Mouse (Mus musculus) MEL (cell line): Measurements from ENCODE around the gene Bora. TPM values are rescaled to one million over a fixed set of nuclear protein-coding genes. Genes with fewer than 3 reads are reported as not detected.

ENCODE experiments used
- DNase-seq: peaks from one replicate; pipeline ENCODE4 v3.0.0; 2011; ENCODE audit warnings: low read depth, low spot score
- H3K27ac ChIP-seq: 2 replicates; pipeline ENCODE4 v1.5.1; 2012; ENCODE audit warnings: low read depth, mild to moderate bottlenecking, control low read depth, low read length, moderate library complexity; ENCODE audit not compliant: control insufficient read depth
- H3K27me3 ChIP-seq, 2 experiments: fragments of 150-350 bp in 1 of 2; sonication (generic) in 1 of 2; 2 replicates each; pipeline ENCODE4 v1.6.1; 2012; ENCODE audit warnings: low read length in 2 of 2, mild to moderate bottlenecking in 2 of 2, improper control_type of control experiment in 1 of 2, moderate library complexity in 1 of 2; ENCODE audit not compliant: insufficient read depth in 2 of 2, control insufficient read depth in 1 of 2
- H3K36me3 ChIP-seq, 2 experiments: 2 replicates each; pipeline ENCODE4 v1.6.1; 2012 to 2014; ENCODE audit warnings: low read length in 2 of 2, improper control_type of control experiment in 1 of 2, inconsistent platforms in 1 of 2, mild to moderate bottlenecking in 1 of 2; ENCODE audit not compliant: insufficient read depth in 2 of 2, control insufficient read depth in 1 of 2
- H3K4me1 ChIP-seq, 2 experiments: fragments of 150-350 bp in 1 of 2; sonication (generic) in 1 of 2; 2 replicates each; pipeline ENCODE4 v1.6.1; 2012; ENCODE audit warnings: low read length in 2 of 2, improper control_type of control experiment in 1 of 2, mild to moderate bottlenecking in 1 of 2; ENCODE audit not compliant: insufficient read depth in 2 of 2, control insufficient read depth in 1 of 2
- H3K4me3 ChIP-seq, 2 experiments: fragments of 150-350 bp in 1 of 2; sonication (generic) in 1 of 2; 2 replicates each; pipeline ENCODE4 v1.5.1; 2012; ENCODE audit warnings: low read depth in 2 of 2, low read length in 2 of 2, mild to moderate bottlenecking in 2 of 2, moderate library complexity in 2 of 2, control low read depth in 1 of 2, improper control_type of control experiment in 1 of 2; ENCODE audit not compliant: control insufficient read depth in 1 of 2, insufficient read depth in 1 of 2
- H3K79me2 ChIP-seq: 2 replicates; pipeline ENCODE4 v1.6.1; 2012; ENCODE audit warnings: mild to moderate bottlenecking, low read length, moderate library complexity; ENCODE audit not compliant: control insufficient read depth, poor library complexity, insufficient read depth
- H3K9ac ChIP-seq: 2 replicates; pipeline ENCODE4 v1.6.1; 2012; ENCODE audit warnings: low read depth, mild to moderate bottlenecking, control low read depth, low read length, moderate library complexity; ENCODE audit not compliant: control insufficient read depth, poor library complexity, severe bottlenecking
- H3K9me3 ChIP-seq: fragments of 150-350 bp; sonication (generic); replicated peaks from 2 replicates; pipeline ENCODE4 v1.6.1; 2012; ENCODE audit warnings: mild to moderate bottlenecking, low read length, improper control_type of control experiment, moderate library complexity; ENCODE audit not compliant: insufficient read depth
- BHLHE40 ChIP-seq: IDR thresholded peaks from 2 replicates; pipeline ENCODE4 v1.6.1; 2012; ENCODE audit warnings: low read depth, mild to moderate bottlenecking, inconsistent platforms, low read length, improper control_type of control experiment, borderline replicate concordance
- CHD2 ChIP-seq: IDR thresholded peaks from 2 replicates; pipeline ENCODE4 v1.6.1; 2011; ENCODE audit warnings: low read length, improper control_type of control experiment
- CTCF ChIP-seq, 3 experiments: IDR thresholded peaks in 2 of 3; conservative IDR thresholded peaks in 1 of 3; 2 replicates each; pipeline ENCODE4 v1.5.1; 2011 to 2012; ENCODE audit warnings: low read length in 3 of 3, low read depth in 2 of 3, mild to moderate bottlenecking in 2 of 3, improper control_type of control experiment in 1 of 3, inconsistent platforms in 1 of 3, mixed read lengths in 1 of 3, moderate library complexity in 1 of 3; ENCODE audit not compliant: control insufficient read depth in 1 of 3, insufficient read depth in 1 of 3, poor library complexity in 1 of 3, severe bottlenecking in 1 of 3
- E2F4 ChIP-seq: IDR thresholded peaks from 2 replicates; pipeline ENCODE4 v1.6.1; 2011; ENCODE audit warnings: low read depth, low read length, improper control_type of control experiment, borderline replicate concordance
- ELF1 ChIP-seq: IDR thresholded peaks from 2 replicates; pipeline ENCODE4 v1.6.1; 2014; ENCODE audit warnings: low read depth, mild to moderate bottlenecking, inconsistent platforms, low read length, improper control_type of control experiment, moderate library complexity
- EP300 ChIP-seq, 2 experiments: IDR thresholded peaks; 2 replicates each; pipeline ENCODE4 v1.6.1; 2011; ENCODE audit warnings: improper control_type of control experiment in 2 of 2, low read length in 2 of 2, low read depth in 1 of 2, mild to moderate bottlenecking in 1 of 2
- ETS1 ChIP-seq: IDR thresholded peaks from 2 replicates; pipeline ENCODE4 v1.6.1; 2012; ENCODE audit warnings: low read depth, mild to moderate bottlenecking, inconsistent platforms, low read length, improper control_type of control experiment, moderate library complexity
- GATA1 ChIP-seq: IDR thresholded peaks from 2 replicates; pipeline ENCODE4 v1.6.1; 2011; ENCODE audit warnings: low read depth, low read length, improper control_type of control experiment
- JUND ChIP-seq: IDR thresholded peaks from 2 replicates; pipeline ENCODE4 v1.6.1; 2011; ENCODE audit warnings: low read depth, mild to moderate bottlenecking, improper control_type of control experiment, low read length
- MAFK ChIP-seq: IDR thresholded peaks from 2 replicates; pipeline ENCODE4 v1.6.1; 2011; ENCODE audit warnings: low read depth, mild to moderate bottlenecking, low read length, improper control_type of control experiment, borderline replicate concordance
- MAX ChIP-seq: IDR thresholded peaks from 2 replicates; pipeline ENCODE4 v1.6.1; 2011; ENCODE audit warnings: low read length, improper control_type of control experiment
- MAZ ChIP-seq: IDR thresholded peaks from 2 replicates; pipeline ENCODE4 v1.6.1; 2012; ENCODE audit warnings: low read depth, mild to moderate bottlenecking, inconsistent platforms, low read length, improper control_type of control experiment
- MEF2A ChIP-seq: IDR thresholded peaks from 2 replicates; pipeline ENCODE4 v1.6.1; 2014; ENCODE audit warnings: low read depth, mild to moderate bottlenecking, inconsistent platforms, low read length, improper control_type of control experiment; ENCODE audit not compliant: poor library complexity, insufficient replicate concordance, severe bottlenecking; ENCODE audit errors: extremely low read depth
- MXI1 ChIP-seq: IDR thresholded peaks from 2 replicates; pipeline ENCODE4 v1.6.1; 2011; ENCODE audit warnings: mild to moderate bottlenecking, low read depth, low read length, improper control_type of control experiment
- MYB ChIP-seq: IDR thresholded peaks from 2 replicates; pipeline ENCODE4 v1.6.1; 2011; ENCODE audit warnings: mild to moderate bottlenecking, low read depth, low read length, improper control_type of control experiment
- NRF1 ChIP-seq: IDR thresholded peaks from 2 replicates; pipeline ENCODE4 v1.6.1; 2014; ENCODE audit warnings: low read depth, mild to moderate bottlenecking, inconsistent platforms, low read length, improper control_type of control experiment, moderate library complexity; ENCODE audit not compliant: poor library complexity, insufficient read depth, severe bottlenecking
- POLR2AphosphoS5 ChIP-seq: IDR thresholded peaks from 2 replicates; pipeline ENCODE4 v1.6.1; 2012; ENCODE audit warnings: low read depth, borderline replicate concordance, mild to moderate bottlenecking, inconsistent platforms, low read length, moderate library complexity, mixed read lengths
- RCOR1 ChIP-seq: IDR thresholded peaks from 2 replicates; pipeline ENCODE4 v1.6.1; 2012; ENCODE audit warnings: low read depth, mild to moderate bottlenecking, inconsistent platforms, low read length, improper control_type of control experiment
- SIN3A ChIP-seq: IDR thresholded peaks from 2 replicates; pipeline ENCODE4 v1.6.1; 2012; ENCODE audit warnings: low read length, improper control_type of control experiment, inconsistent platforms
- TBP ChIP-seq: IDR thresholded peaks from 2 replicates; pipeline ENCODE4 v1.8.0; 2011; ENCODE audit warnings: low read depth, low read length, improper control_type of control experiment
- TCF12 ChIP-seq: IDR thresholded peaks from 2 replicates; pipeline ENCODE4 v1.6.1; 2014; ENCODE audit warnings: low read depth, mild to moderate bottlenecking, inconsistent platforms, low read length, improper control_type of control experiment, moderate library complexity
- UBTF ChIP-seq: IDR thresholded peaks from 2 replicates; pipeline ENCODE4 v1.6.1; 2012; ENCODE audit warnings: low read depth, mild to moderate bottlenecking, inconsistent platforms, low read length, improper control_type of control experiment, moderate library complexity, borderline replicate concordance; ENCODE audit not compliant: insufficient read depth
- USF1 ChIP-seq: IDR thresholded peaks from 2 replicates; pipeline ENCODE4 v1.6.1; 2014; ENCODE audit warnings: low read depth, mild to moderate bottlenecking, inconsistent platforms, low read length, improper control_type of control experiment, moderate library complexity
- USF2 ChIP-seq, 2 experiments: IDR thresholded peaks; 2 replicates each; pipeline ENCODE4 v1.6.1; 2011 to 2012; ENCODE audit warnings: improper control_type of control experiment in 2 of 2, low read length in 2 of 2, borderline replicate concordance in 1 of 2, inconsistent platforms in 1 of 2, low read depth in 1 of 2, mild to moderate bottlenecking in 1 of 2; ENCODE audit not compliant: insufficient read depth in 1 of 2
- ZC3H11A ChIP-seq: IDR thresholded peaks from 2 replicates; pipeline ENCODE4 v1.6.1; 2012; ENCODE audit warnings: low read depth, mild to moderate bottlenecking, inconsistent platforms, low read length, improper control_type of control experiment
- ZKSCAN1 ChIP-seq: IDR thresholded peaks from 2 replicates; pipeline ENCODE4 v1.6.1; 2012; ENCODE audit warnings: low read depth, mild to moderate bottlenecking, inconsistent platforms, low read length, improper control_type of control experiment, moderate library complexity
- ZMIZ1 ChIP-seq: IDR thresholded peaks from 2 replicates; pipeline ENCODE4 v1.6.1; 2012; ENCODE audit warnings: low read depth, mild to moderate bottlenecking, inconsistent platforms, low read length, improper control_type of control experiment, moderate library complexity
- ZNF384 ChIP-seq: IDR thresholded peaks from 2 replicates; pipeline ENCODE4 v1.6.1; 2012; ENCODE audit warnings: low read depth, mild to moderate bottlenecking, inconsistent platforms, low read length, improper control_type of control experiment
- polyA plus RNA-seq, 2 experiments: library from polyadenylated mRNA; stranded (reverse) in 1 of 2; unstranded in 1 of 2; fragments of >175 nt in 1 of 2; fragments of >200 nt in 1 of 2; gene quantifications; 2 replicates each; pipeline versions ENCODE4 v1.2.1 to v1.2.4; 2012; ENCODE audit warnings: low replicate concordance in 2 of 2, low read depth in 1 of 2; ENCODE audit not compliant: insufficient read length in 2 of 2, insufficient read depth in 1 of 2, missing spikeins in 1 of 2
- total RNA-seq: library from RNA; depleted of rRNA; stranded (reverse); fragments of 300-350 nt; gene quantifications from 2 replicates; pipeline ENCODE4 v1.2.3, GENCODE M21; 2012

The Bora gene
- total and polyA plus RNA-seq, 3 experiments, result 32.6 to 71.2 (median 44.9) TPM

DNA sequence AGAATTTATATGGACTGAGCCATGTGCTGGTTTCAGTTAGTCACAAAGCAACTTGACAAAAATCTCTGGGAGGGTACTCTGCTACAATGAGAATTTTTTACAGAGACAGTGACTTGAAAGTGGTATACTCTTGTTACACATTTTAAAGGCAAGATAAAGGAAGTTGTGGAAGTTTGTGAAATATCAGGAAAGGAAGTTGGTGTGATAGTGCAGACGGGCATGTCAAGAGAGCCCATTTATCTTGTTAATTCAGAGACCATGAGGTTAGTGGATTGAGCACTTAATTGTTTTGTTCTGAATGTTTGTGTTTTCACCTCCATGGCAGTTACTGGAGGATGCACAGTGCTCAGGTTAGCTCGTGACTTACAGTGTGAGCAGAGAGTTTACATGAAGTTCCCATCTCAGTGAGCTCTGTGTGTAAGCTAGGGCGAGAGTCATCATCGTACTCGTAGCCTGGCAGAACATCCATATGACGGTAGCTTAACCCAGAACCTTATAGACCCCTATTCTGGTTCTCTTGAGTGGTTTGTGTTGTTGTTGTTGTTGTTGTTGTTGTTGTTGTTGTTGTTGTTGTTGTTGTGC is 58.6 kb downstream of the Bora start (continued):
- TF ChIP-seq ZKSCAN1, result no peak
- no peak for TF ChIP-seq USF2 (IDR thresholded peaks at IDR 0.05; ENCODE audit: borderline replicate concordance in 1 of 2, insufficient read depth in 1 of 2, low read depth in 1 of 2, low read length in 2 of 2)
- TF ChIP-seq JUND, result no peak; the same call in 1 of the 2 replicates

DNA sequence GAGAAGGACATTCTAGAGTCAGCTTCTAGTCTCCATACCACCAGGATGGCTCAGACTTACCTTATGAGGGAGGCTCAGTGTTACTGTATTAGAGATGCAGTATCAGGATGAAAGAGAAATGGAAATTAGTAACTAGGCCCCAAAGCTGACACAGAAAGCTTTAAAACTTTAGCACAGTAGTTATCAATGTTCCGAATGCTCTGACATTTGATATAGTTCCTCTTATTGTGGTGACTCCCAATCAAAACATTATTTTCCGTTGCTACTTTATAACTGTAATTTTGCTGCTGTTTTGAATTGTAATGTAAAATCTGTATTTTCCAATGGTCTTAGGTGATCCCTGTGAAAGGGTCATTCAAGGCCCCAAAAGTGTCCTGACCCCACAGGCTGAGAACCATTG is 60.6 kb downstream of the Bora start:
- Histone ChIP-seq H3K4me1 (peaks cover 30 to 32% of the 10 kb centered on the region in 2 experiments), H3K27me3 (no peaks in the 10 kb centered on the region), H3K9me3 (no peaks in the 10 kb centered on the region), H3K79me2 (peaks cover 2% of the 10 kb centered on the region; the same call in 1 of the 2 replicates), H3K36me3 (peaks cover 9 to 44% of the 10 kb centered on the region in 2 experiments), H3K4me3 (no peak overlapping the region), H3K27ac (peak overlapping the region; percentile 82), H3K9ac (peak overlapping the region; percentile 31)
- TF ChIP-seq MAZ (no peak), MYB (peak; percentile 73), ZC3H11A (no peak), UBTF (no peak), TCF12 (no peak), RCOR1 (0 out of 2 replicates have a peak, but pooled peaks have one; percentile 7), ELF1 (no peak), CTCF (IDR thresholded peaks at IDR 0.05 in 2 of 3, conservative IDR thresholded peaks at IDR 0.05 in 1 of 3; ENCODE audit: control insufficient read depth in 1 of 3, insufficient read depth in 1 of 3, low read depth in 2 of 3, low read length in 3 of 3, poor library complexity in 1 of 3, severe bottlenecking in 1 of 3) (no peak), SIN3A (no peak), TBP (no peak), GATA1 (peak; percentile 22; the same call in 1 of the 2 replicates), BHLHE40 (no peak), MEF2A (no peak), EP300 (IDR thresholded peaks at IDR 0.05; ENCODE audit: low read depth in 1 of 2, low read length in 2 of 2) (peak; percentile 52 to 65; a peak in 3 of 4 replicates), CHD2 (no peak), JUND (no peak), ETS1 (no peak), MXI1 (0 out of 2 replicates have a peak, but pooled peaks have one; percentile 23), ZKSCAN1 (no peak), MAX (no peak), NRF1 (no peak), ZNF384 (no peak), MAFK (no peak), ZMIZ1 (no peak), USF1 (no peak), E2F4 (no peak), POLR2AphosphoS5 (no peak)
- peak; percentile 69 for DNase-seq
